Mouse (Mus musculus) embryo, embryonic 10.5 days (tissue): Measurements from ENCODE around the gene Vmn2r10.
"Not testable (repeated sequence)": the region's sequence is repeated elsewhere in the genome, so short reads cannot be mapped to it uniquely, and the experiment has no call there.

Source experiments
- DNase-seq: peaks from one replicate; pipeline ENCODE4 v3.0.0-alpha.2; 2015; ENCODE audit warnings: low spot score

Gene Vmn2r10

GRCm38 (mm10) chr5:109006427-109006826 is at the start of gene Vmn2r10:
TSS of gene Vmn2r10 (minus strand) at chr5:109006527.
- not testable (repeated sequence) for DNase-seq

GRCm38 (mm10) chr5:109055286-109055685 is 49.0 kb upstream of the Vmn2r10 start:
- no peak for DNase-seq

- DNase-seq, result peak; percentile 0
These were observed 26.3 kb upstream of the Vmn2r10 start for GRCm38 (mm10) chr5:109032591-109032990.

GRCm38 (mm10) chr5:108988924-108989323 is 17.4 kb downstream of the Vmn2r10 start:
- no peak for DNase-seq
